Mouse (Mus musculus) heart, embryonic 14.5 days (tissue): ENCODE data around the gene Gpha2. TPM values are rescaled to one million over a fixed set of nuclear protein-coding genes. Genes with fewer than 3 reads are reported as not detected.
A peak's percentile ranks its signal among the peaks of the same experiment; 100 is the strongest.

Experiments
- ATAC-seq: fragments of 200-750 bp; cut with Nextera tagmentation; 2 replicates; pipeline ENCODE4 v1.8.0; 2017; ENCODE audit warnings: low read depth, moderate TSS enrichment; ENCODE audit not compliant: insufficient number of reproducible peaks, insufficient read depth, low FRiP score
- H3K27ac ChIP-seq, 2 experiments: fragments of 200-500 bp in 1 of 2; fragments of 300-500 bp in 1 of 2; sonication (generic) in 1 of 2; replicated peaks in 1 of 2; 2 replicates each; pipeline ENCODE4 v1.5.1; 2012 to 2014; ENCODE audit warnings: low read depth in 2 of 2, low read length in 2 of 2, control low read depth in 1 of 2, mild to moderate bottlenecking in 1 of 2, mixed read lengths in 1 of 2; ENCODE audit not compliant: control insufficient read depth in 1 of 2, insufficient read depth in 1 of 2
- H3K27me3 ChIP-seq: fragments of 300-500 bp; sonication (generic); 2 replicates; pipeline ENCODE4 v1.6.1; 2014; ENCODE audit warnings: mild to moderate bottlenecking, low read length, control low read depth; ENCODE audit not compliant: control insufficient read depth, insufficient read depth
- H3K36me3 ChIP-seq: fragments of 300-500 bp; sonication (generic); 2 replicates; pipeline ENCODE4 v1.6.1; 2014; ENCODE audit warnings: mild to moderate bottlenecking, control low read depth, low read length, mixed read lengths; ENCODE audit not compliant: control insufficient read depth, insufficient read depth
- H3K4me1 ChIP-seq, 2 experiments: fragments of 200-500 bp in 1 of 2; fragments of 300-500 bp in 1 of 2; sonication (generic) in 1 of 2; 2 replicates each; pipeline ENCODE4 v1.6.1; 2012 to 2014; ENCODE audit warnings: low read length in 2 of 2, control low read depth in 1 of 2, mixed read lengths in 1 of 2; ENCODE audit not compliant: control insufficient read depth in 2 of 2, insufficient read depth in 2 of 2
- H3K4me2 ChIP-seq: fragments of 300-500 bp; sonication (generic); 2 replicates; pipeline ENCODE4 v1.6.1; 2014; ENCODE audit warnings: mild to moderate bottlenecking, low read length
- H3K4me3 ChIP-seq, 2 experiments: fragments of 200-500 bp in 1 of 2; fragments of 300-500 bp in 1 of 2; sonication (generic) in 1 of 2; 2 replicates each; pipeline ENCODE4 v1.5.1; 2012 to 2014; ENCODE audit warnings: low read length in 2 of 2, mild to moderate bottlenecking in 2 of 2, control low read depth in 1 of 2, low read depth in 1 of 2, moderate library complexity in 1 of 2; ENCODE audit not compliant: control insufficient read depth in 1 of 2, insufficient read depth in 1 of 2
- H3K9ac ChIP-seq: fragments of 300-500 bp; sonication (generic); 2 replicates; pipeline ENCODE4 v1.6.1; 2014; ENCODE audit warnings: mild to moderate bottlenecking, low read length
- H3K9me3 ChIP-seq: fragments of 300-500 bp; sonication (generic); 2 replicates; pipeline ENCODE4 v1.6.1; 2016; ENCODE audit warnings: low read length, control low read depth; ENCODE audit not compliant: control insufficient read depth
- WGBS: fragments of 180-500 bp; shearing (Covaris S2); extraction: QIAGEN DNeasy Blood & Tissue Kit; methylation state at CpG from one replicate; pipeline ENCODE4 v1.1.7; 2014; 5-methylcytosine and 5-hydroxymethylcytosine counted together
- polyA plus RNA-seq: library from polyadenylated mRNA; unstranded; fragments of >200 nt; fragmentation: Nextera tagmentation; extraction: Ambion mirVana; gene quantifications from 2 replicates; pipeline ENCODE4 v1.2.1, GENCODE M21; 2014

Gpha2 gene
- polyA plus RNA-seq, 1 experiment from 2014 or later, result not detected

GRCm38 (mm10) chr19:6268170-6268528, 42.0 kb downstream of the Gpha2 start:
- Histone ChIP-seq H3K4me3 (no peak overlapping the region), H3K27ac (no peak overlapping the region), H3K27me3 (0 out of 2 replicates have a peak, but pooled peaks cover 3% of the 10 kb centered on the region), H3K36me3 (no peaks in the 10 kb centered on the region), H3K4me2 (no peak overlapping the region), H3K4me1 (peaks cover 0 to 5% of the 10 kb centered on the region in 2 experiments; a peak in 1 of 4 replicates), H3K9me3 (no peaks in the 10 kb centered on the region), H3K9ac (no peak overlapping the region)
- WGBS, result 15% methylated on average over 8 of the region's 8 CpGs
- 0 out of 2 replicates have a peak, but pooled peaks have one; percentile 40 for ATAC-seq

- Histone ChIP-seq H3K4me1 (peaks cover 0 to 5% of the 10 kb centered on the region in 2 experiments; a peak in 1 of 4 replicates), H3K4me2 (no peak overlapping the region), H3K9ac (no peak overlapping the region), H3K4me3 (no peak overlapping the region), H3K27me3 (0 out of 2 replicates have a peak, but pooled peaks cover 3% of the 10 kb centered on the region), H3K9me3 (no peaks in the 10 kb centered on the region), H3K36me3 (no peaks in the 10 kb centered on the region), H3K27ac (no peak overlapping the region)
- 85% methylated on average over 7 of the region's 7 CpGs for WGBS
- ATAC-seq, result no peak
Observed at GRCm38 (mm10) chr19:6268670-6269132, 42.5 kb downstream of the Gpha2 start.

DNA sequence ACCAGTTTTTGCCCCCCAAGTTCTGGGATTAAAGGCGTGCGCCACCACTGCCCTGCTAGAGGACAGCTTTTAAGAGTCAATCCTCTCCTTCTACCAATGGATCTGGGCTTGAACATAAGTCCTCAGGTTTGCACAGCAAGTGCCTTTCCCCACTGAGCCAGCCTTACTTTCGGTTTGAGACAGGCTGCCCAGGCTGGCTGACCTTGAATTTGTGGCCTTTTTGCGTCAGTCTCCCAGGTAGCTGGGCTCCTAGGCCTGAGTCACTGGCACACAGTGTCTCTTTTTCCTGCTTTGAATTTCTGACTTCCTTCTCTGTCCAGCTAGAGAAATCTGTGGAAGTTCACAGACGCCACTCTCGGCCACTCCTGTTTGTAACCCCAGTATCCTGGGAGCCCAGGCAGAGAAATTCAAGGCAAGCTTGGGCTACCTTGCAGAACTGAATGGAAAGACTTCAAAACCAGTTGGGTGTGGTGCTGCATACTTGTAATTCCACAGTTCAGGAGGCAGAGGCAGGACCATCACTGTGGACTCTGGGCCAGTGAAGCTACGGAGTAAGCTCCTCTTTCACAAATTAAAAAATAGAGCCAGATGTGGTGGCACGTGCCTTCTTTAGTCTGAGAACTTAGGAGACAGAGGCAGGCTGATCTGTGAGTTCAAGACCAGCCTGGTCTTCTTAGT, 43.8 kb downstream of the Gpha2 start:
- Histone ChIP-seq H3K9me3 (no peaks in the 10 kb centered on the region), H3K4me3 (no peak overlapping the region), H3K27ac (no peak overlapping the region), H3K4me1 (peaks cover 0 to 5% of the 10 kb centered on the region in 2 experiments; a peak in 1 of 4 replicates), H3K9ac (no peak overlapping the region), H3K27me3 (0 out of 2 replicates have a peak, but pooled peaks cover 3% of the 10 kb centered on the region), H3K36me3 (no peaks in the 10 kb centered on the region), H3K4me2 (no peak overlapping the region)
- WGBS, result 86% methylated on average over 8 of the region's 8 CpGs
- no peak for ATAC-seq

GRCm38 (mm10) chr19:6270661-6271060, 44.5 kb downstream of the Gpha2 start:
- WGBS, result 55% methylated on average over 9 of the region's 9 CpGs
- 0 out of 2 replicates have a peak, but pooled peaks cover 3% of the 10 kb centered on the region for H3K27me3 ChIP-seq
- H3K4me3 ChIP-seq, result no peak overlapping the region
- no peak overlapping the region for H3K4me2 ChIP-seq
- H3K9ac ChIP-seq, result no peak overlapping the region
- no peak overlapping the region for H3K27ac ChIP-seq
- H3K9me3 ChIP-seq, result no peaks in the 10 kb centered on the region
- no peak for ATAC-seq
- no peaks in the 10 kb centered on the region for H3K36me3 ChIP-seq
- H3K4me1 ChIP-seq, result peaks cover 2 to 7% of the 10 kb centered on the region in 2 experiments

DNA sequence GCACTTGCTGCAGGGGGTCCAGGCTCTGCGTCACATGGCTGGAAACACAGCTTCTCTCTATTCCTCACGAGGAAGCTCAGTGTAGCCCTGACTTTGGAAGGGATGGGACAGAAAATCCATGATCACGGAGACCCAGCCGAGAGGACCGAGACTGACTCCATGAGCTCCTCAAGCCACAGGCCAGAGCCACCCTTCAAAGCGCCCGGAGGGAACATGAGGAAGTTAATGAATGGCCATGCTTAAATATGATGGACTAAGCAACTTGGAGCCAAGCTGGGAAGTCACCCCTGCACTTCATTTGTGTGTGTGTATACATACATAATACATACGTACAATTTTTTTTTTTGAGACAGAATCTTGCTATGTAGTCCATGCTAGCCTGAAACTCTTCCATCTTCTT, 45.0 kb downstream of the Gpha2 start:
- H3K4me1 ChIP-seq, result peaks cover 5 to 13% of the 10 kb centered on the region in 2 experiments
- H3K36me3 ChIP-seq, result no peaks in the 10 kb centered on the region
- H3K27me3 ChIP-seq, result 0 out of 2 replicates have a peak, but pooled peaks cover 3% of the 10 kb centered on the region
- H3K9me3 ChIP-seq, result no peaks in the 10 kb centered on the region
- WGBS, result 45% methylated on average over 8 of the region's 8 CpGs
- H3K4me2 ChIP-seq, result no peak overlapping the region
- ATAC-seq, result no peak
- no peak overlapping the region for H3K9ac ChIP-seq
- no peak overlapping the region for H3K27ac ChIP-seq
- no peak overlapping the region for H3K4me3 ChIP-seq

- Histone ChIP-seq H3K4me2 (no peak overlapping the region), H3K4me1 (peaks cover 6 to 13% of the 10 kb centered on the region in 2 experiments), H3K36me3 (no peaks in the 10 kb centered on the region), H3K4me3 (no peak overlapping the region), H3K27me3 (0 out of 2 replicates have a peak, but pooled peaks cover 3% of the 10 kb centered on the region), H3K27ac (no peak overlapping the region), H3K9me3 (no peaks in the 10 kb centered on the region), H3K9ac (no peak overlapping the region)
- no peak for ATAC-seq
- 69% methylated on average over 7 of the region's 7 CpGs for WGBS
Observed at GRCm38 (mm10) chr19:6272053-6272452, 45.9 kb downstream of the Gpha2 start.

GRCm38 (mm10) chr19:6272738-6273137, 46.6 kb downstream of the Gpha2 start:
- WGBS, result 62% methylated on average over 4 of the region's 4 CpGs
- Histone ChIP-seq H3K27me3 (no peaks in the 10 kb centered on the region), H3K9me3 (no peaks in the 10 kb centered on the region), H3K9ac (no peak overlapping the region), H3K4me2 (no peak overlapping the region), H3K27ac (peak overlapping the region; percentile 47 to 51), H3K4me3 (no peak overlapping the region), H3K4me1 (peaks cover 7 to 15% of the 10 kb centered on the region in 2 experiments), H3K36me3 (no peaks in the 10 kb centered on the region)
- no peak for ATAC-seq
